Mouse (Mus musculus): ENCODE data around the gene Egln3.

The Egln3 gene

GRCm38 (mm10) chr12:54202276-54202675 is 1.4 kb downstream of the Egln3 start:
- peak; percentile 40 for DNase-seq

GRCm38 (mm10) chr12:54200856-54201255 is 2.8 kb downstream of the Egln3 start:
- no peak for DNase-seq

GRCm38 (mm10) chr12:54200172-54200571 is 3.5 kb downstream of the Egln3 start:
- peak; percentile 43 for DNase-seq

- DNase-seq: no peak
Observed at GRCm38 (mm10) chr12:54198282-54198918, 5.3 kb downstream of the Egln3 start.

GRCm38 (mm10) chr12:54197849-54198248 is 5.8 kb downstream of the Egln3 start:
- peak; percentile 59 for DNase-seq

GRCm38 (mm10) chr12:54197301-54197782 is 6.3 kb downstream of the Egln3 start:
- DNase-seq: peak; percentile 77

GRCm38 (mm10) chr12:54196881-54197280 is 6.8 kb downstream of the Egln3 start:
- no peak for DNase-seq

GRCm38 (mm10) chr12:54194159-54194558 is 9.5 kb downstream of the Egln3 start:
- DNase-seq: no peak

GRCm38 (mm10) chr12:54192305-54192661 is 11.4 kb downstream of the Egln3 start:
- no peak for DNase-seq

GRCm38 (mm10) chr12:54191608-54192304 is 11.9 kb downstream of the Egln3 start:
- peak; percentile 89 for DNase-seq

- peak; percentile 82 for DNase-seq
Observed at GRCm38 (mm10) chr12:54191181-54191580, 12.5 kb downstream of the Egln3 start.

- DNase-seq: peak; percentile 73
Observed at GRCm38 (mm10) chr12:54187812-54188600, 15.7 kb downstream of the Egln3 start.

GRCm38 (mm10) chr12:54186926-54187623 is 16.6 kb downstream of the Egln3 start:
- DNase-seq: peak; percentile 22

GRCm38 (mm10) chr12:54184264-54184663 is 19.4 kb downstream of the Egln3 start:
- DNase-seq: no peak

- DNase-seq: no peak
Observed at GRCm38 (mm10) chr12:54178323-54178722, 25.3 kb downstream of the Egln3 start.

- DNase-seq: no peak
Observed at GRCm38 (mm10) chr12:54168786-54169185, 34.9 kb downstream of the Egln3 start.

GRCm38 (mm10) chr12:54167737-54168136 is 35.9 kb downstream of the Egln3 start:
- DNase-seq: no peak

GRCm38 (mm10) chr12:54164724-54165050 is 39.0 kb downstream of the Egln3 start:
- DNase-seq: no peak

GRCm38 (mm10) chr12:54164040-54164723 is 39.5 kb downstream of the Egln3 start:
- DNase-seq: no peak

GRCm38 (mm10) chr12:54163166-54163565 is 40.5 kb downstream of the Egln3 start:
- no peak for DNase-seq

GRCm38 (mm10) chr12:54162637-54163131 is 41.0 kb downstream of the Egln3 start:
- DNase-seq: peak; percentile 26

- no peak for DNase-seq
Observed at GRCm38 (mm10) chr12:54161468-54162202, 42.0 kb downstream of the Egln3 start.

Data from kidney, adult 9 months (tissue).